Mouse (Mus musculus): Measurements from ENCODE around the gene Itpk1.

Gene Itpk1

GRCm38 (mm10) chr12:102551186-102551585 lies 153.5 kb downstream of the Itpk1 start:
- DNase-seq (ENCODE audit: low spot score), result no peak

GRCm38 (mm10) chr12:102550529-102550928 lies 154.2 kb downstream of the Itpk1 start:
- DNase-seq (ENCODE audit: low spot score), result peak; percentile 92

GRCm38 (mm10) chr12:102545122-102545521 lies 159.6 kb downstream of the Itpk1 start:
- DNase-seq (ENCODE audit: low spot score), result no peak

- DNase-seq (ENCODE audit: low spot score), result no peak
Observed at GRCm38 (mm10) chr12:102541168-102541567, 163.6 kb downstream of the Itpk1 start.

- DNase-seq (ENCODE audit: low spot score), result no peak
Observed at GRCm38 (mm10) chr12:102540278-102540677, 164.5 kb downstream of the Itpk1 start.

- DNase-seq (ENCODE audit: low spot score), result no peak
Observed at GRCm38 (mm10) chr12:102535796-102536195, 168.9 kb downstream of the Itpk1 start.

GRCm38 (mm10) chr12:102527989-102528388 lies 176.7 kb downstream of the Itpk1 start:
- no peak for DNase-seq (ENCODE audit: low spot score)

GRCm38 (mm10) chr12:102524760-102525159 lies 180.0 kb downstream of the Itpk1 start:
- peak; percentile 70 for DNase-seq (ENCODE audit: low spot score)

GRCm38 (mm10) chr12:102524216-102524615 lies 180.5 kb downstream of the Itpk1 start:
- DNase-seq (ENCODE audit: low spot score), result no peak

GRCm38 (mm10) chr12:102521777-102522319 lies 182.9 kb downstream of the Itpk1 start:
- no peak for DNase-seq (ENCODE audit: low spot score)

- no peak for DNase-seq (ENCODE audit: low spot score)
Observed at GRCm38 (mm10) chr12:102519929-102520720, 184.6 kb downstream of the Itpk1 start.

Measured in embryo, embryonic 10.5 days (tissue).